Mouse (Mus musculus) testis, adult 2 months (tissue): ENCODE measurements around the gene 1600002K03Rik.

Experiments used
- CTCF ChIP-seq: fragments of 200-500 bp; IDR thresholded peaks from 2 replicates; pipeline ENCODE4 v1.5.1; 2012; ENCODE audit warnings: low read depth, mild to moderate bottlenecking, inconsistent platforms, low read length, moderate library complexity; ENCODE audit not compliant: control insufficient read depth, insufficient read depth, insufficient replicate concordance
- POLR2A ChIP-seq: fragments of 200-500 bp; IDR thresholded peaks from 2 replicates; pipeline ENCODE4 v1.6.1; 2012; ENCODE audit warnings: low read depth, mild to moderate bottlenecking, inconsistent platforms, low read length, moderate library complexity; ENCODE audit not compliant: control insufficient read depth

DNA sequence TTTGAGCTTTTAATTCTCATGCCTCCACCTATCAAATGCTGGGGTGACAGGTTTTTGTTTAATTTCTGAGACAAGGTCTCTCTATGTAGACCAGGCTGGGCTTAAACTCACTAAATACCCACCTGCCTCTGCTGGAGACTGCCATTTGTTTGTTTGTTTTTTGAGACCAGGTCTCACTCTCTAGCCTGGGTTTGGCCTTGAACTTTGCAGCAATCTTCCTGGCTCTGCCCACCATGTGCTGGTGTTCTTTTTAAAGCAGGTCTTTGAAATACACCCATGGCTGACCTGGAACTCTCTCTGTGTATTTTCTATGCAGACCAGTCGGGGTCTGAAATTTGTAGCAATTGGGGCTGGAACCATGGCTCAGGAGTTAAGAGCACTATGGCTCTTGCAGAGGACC, 37.1 kb upstream of the 1600002K03Rik start:
- TF ChIP-seq POLR2A (no peak), CTCF (no peak)
